Mouse (Mus musculus) neural tube, embryonic 13.5 days (tissue): ENCODE measurements around the gene Slc6a8. TPM values are rescaled to one million over a fixed set of nuclear protein-coding genes. Genes with fewer than 3 reads are reported as not detected.

Experiments used
- ATAC-seq: fragments of 200-750 bp; cut with Nextera tagmentation; 2 replicates; pipeline ENCODE4 v1.8.0; 2017; ENCODE audit warnings: low read depth, mild to moderate bottlenecking, moderate TSS enrichment, moderate library complexity
- H3K27ac ChIP-seq: fragments of 300-500 bp; sonication (generic); replicated peaks from 2 replicates; pipeline ENCODE4 v1.5.1; 2015; ENCODE audit warnings: moderate library complexity, mild to moderate bottlenecking, inconsistent platforms
- H3K27me3 ChIP-seq: fragments of 300-500 bp; sonication (generic); 2 replicates; pipeline ENCODE4 v1.6.1; 2015; ENCODE audit warnings: mild to moderate bottlenecking, inconsistent platforms
- H3K36me3 ChIP-seq: fragments of 300-500 bp; sonication (generic); 2 replicates; pipeline ENCODE4 v1.6.1; 2015; ENCODE audit warnings: mild to moderate bottlenecking, inconsistent platforms
- H3K4me1 ChIP-seq: fragments of 300-500 bp; sonication (generic); replicated peaks from 2 replicates; pipeline ENCODE4 v1.6.1; 2015; ENCODE audit warnings: inconsistent platforms
- H3K4me2 ChIP-seq: fragments of 300-500 bp; sonication (generic); 2 replicates; pipeline ENCODE4 v1.6.1; 2015; ENCODE audit warnings: inconsistent platforms, mild to moderate bottlenecking, moderate library complexity
- H3K4me3 ChIP-seq: fragments of 300-500 bp; sonication (generic); 2 replicates; pipeline ENCODE4 v1.5.1; 2015; ENCODE audit warnings: mild to moderate bottlenecking, inconsistent platforms
- H3K9ac ChIP-seq: fragments of 300-500 bp; sonication (generic); 2 replicates; pipeline ENCODE4 v1.6.1; 2015; ENCODE audit warnings: moderate library complexity, mild to moderate bottlenecking, inconsistent platforms
- H3K9me3 ChIP-seq: fragments of 300-500 bp; sonication (generic); 2 replicates; pipeline ENCODE4 v1.6.1; 2016; ENCODE audit warnings: inconsistent platforms
- WGBS: fragments of 180-500 bp; shearing (Covaris S2); methylation state at CpG from one replicate; pipeline ENCODE4 v1.1.7; 2015; 5-methylcytosine and 5-hydroxymethylcytosine counted together
- polyA plus RNA-seq: library from polyadenylated mRNA; unstranded; fragments of >200 nt; fragmentation: Nextera tagmentation; extraction: Ambion mirVana; gene quantifications from 2 replicates; pipeline ENCODE4 v1.2.1, GENCODE M21; 2015

Slc6a8 gene
- polyA plus RNA-seq, 1 experiment from 2014 or later = 7.7 TPM

DNA sequence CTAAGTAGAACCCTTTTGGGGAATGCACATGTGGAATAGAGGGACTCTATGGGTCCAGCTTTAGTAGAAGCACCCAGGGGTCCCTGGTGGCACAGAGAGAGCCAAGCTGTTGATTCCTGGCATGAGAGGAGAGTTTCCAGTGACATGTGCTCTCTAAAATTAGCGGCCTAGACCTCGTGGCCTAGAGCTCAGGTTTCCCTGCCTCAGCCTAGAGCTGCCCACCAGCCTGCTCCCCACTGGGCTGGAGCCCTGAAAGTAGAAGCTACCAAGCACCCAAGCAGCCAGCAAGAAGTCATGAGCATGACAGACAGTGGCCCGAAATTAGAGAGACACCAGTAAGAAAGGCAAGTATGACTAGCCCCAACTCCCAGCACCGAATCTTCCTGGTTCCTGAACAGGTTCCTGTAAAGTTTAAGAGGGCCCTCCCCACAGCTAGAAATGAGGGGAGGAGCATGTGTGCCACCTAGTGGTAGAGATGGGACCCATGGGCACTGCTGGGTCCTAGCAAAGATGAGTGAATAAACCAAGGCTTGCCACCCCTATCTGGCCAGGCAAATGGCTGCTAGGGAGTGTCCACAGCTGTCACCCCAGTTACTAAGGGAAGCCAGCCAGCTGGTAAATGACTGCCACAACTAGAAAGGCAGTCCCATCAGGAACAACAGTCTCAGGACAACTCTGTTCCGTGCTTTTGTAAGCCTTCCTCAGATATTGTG is 18.1 kb downstream of the Slc6a8 start:
- Histone ChIP-seq H3K27ac (no peak overlapping the region), H3K36me3 (peaks cover 26% of the 10 kb centered on the region), H3K27me3 (no peaks in the 10 kb centered on the region), H3K4me3 (no peak overlapping the region), H3K9ac (no peak overlapping the region), H3K4me1 (no peaks in the 10 kb centered on the region), H3K9me3 (no peaks in the 10 kb centered on the region), H3K4me2 (no peak overlapping the region)
- peak; percentile 59; the same call in 1 of the 2 replicates for ATAC-seq
- 84% methylated on average over 5 of the region's 5 CpGs for WGBS

DNA sequence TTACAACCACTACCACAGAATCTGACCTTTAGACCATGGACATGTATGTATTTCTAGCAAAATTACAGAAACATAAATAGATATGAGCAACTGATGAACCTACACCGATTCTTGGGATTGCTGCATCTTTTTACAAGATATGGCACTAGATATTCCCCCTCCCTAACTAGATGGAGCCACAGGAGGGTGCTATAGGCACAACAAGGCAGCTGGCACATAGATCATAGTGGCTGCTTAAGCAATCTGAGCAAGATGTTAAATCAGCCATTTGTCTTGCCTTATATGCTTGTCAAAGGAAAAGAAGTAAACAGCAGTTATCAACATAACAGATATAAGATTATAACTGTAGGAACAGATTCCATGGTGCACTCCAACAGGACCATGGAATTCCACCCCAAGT is 27.5 kb downstream of the Slc6a8 start:
- no peak overlapping the region for H3K4me3 ChIP-seq
- H3K27ac ChIP-seq = no peak overlapping the region
- 83% methylated on average over 1 of the region's 1 CpGs for WGBS
- no peaks in the 10 kb centered on the region for H3K27me3 ChIP-seq
- no peaks in the 10 kb centered on the region for H3K4me1 ChIP-seq
- H3K9me3 ChIP-seq = no peaks in the 10 kb centered on the region
- no peak overlapping the region for H3K9ac ChIP-seq
- no peak for ATAC-seq
- no peak overlapping the region for H3K4me2 ChIP-seq
- H3K36me3 ChIP-seq = 0 out of 2 replicates have a peak, but pooled peaks cover 4% of the 10 kb centered on the region

DNA sequence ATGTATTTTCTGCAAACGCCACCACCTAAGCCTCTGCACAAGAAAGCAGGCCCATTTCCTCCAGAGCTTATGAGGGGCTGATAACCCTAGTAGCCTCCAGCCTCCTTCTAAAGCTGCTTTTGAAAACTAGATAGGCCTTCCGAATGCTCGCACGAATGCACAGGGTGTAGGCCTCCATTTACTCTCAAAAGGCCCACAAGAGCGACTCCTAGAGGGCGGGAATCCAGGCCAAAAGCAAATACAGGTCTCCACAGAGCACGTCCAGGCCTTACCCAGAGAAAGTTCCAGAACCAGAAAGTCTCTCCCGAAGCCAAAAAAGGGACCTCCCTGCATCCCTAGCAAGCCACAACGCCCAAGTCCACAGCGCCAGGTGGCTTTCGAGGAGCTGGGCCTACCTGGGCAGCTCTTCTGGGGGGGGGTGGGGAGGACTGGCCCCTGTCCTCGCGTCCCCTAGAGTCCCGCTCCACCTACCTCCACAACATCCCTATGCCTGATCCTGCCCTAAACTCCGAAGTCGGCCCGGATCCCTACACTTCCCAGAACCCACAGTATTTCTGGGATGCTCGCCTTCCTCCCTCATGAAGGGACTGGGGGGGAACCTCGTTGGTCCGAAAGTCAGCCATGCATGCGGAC is 42.6 kb downstream of the Slc6a8 start:
- Histone ChIP-seq H3K36me3 (peaks cover 17% of the 10 kb centered on the region), H3K9me3 (no peaks in the 10 kb centered on the region), H3K4me1 (peaks cover 35% of the 10 kb centered on the region), H3K4me3 (peak overlapping the region; percentile 49), H3K27me3 (no peaks in the 10 kb centered on the region), H3K27ac (peak overlapping the region; percentile 23), H3K4me2 (peak overlapping the region; percentile 68), H3K9ac (peak overlapping the region; percentile 71)
- ATAC-seq = peak; percentile 3; the same call in 1 of the 2 replicates
- 26% methylated on average over 21 of the region's 21 CpGs for WGBS

DNA sequence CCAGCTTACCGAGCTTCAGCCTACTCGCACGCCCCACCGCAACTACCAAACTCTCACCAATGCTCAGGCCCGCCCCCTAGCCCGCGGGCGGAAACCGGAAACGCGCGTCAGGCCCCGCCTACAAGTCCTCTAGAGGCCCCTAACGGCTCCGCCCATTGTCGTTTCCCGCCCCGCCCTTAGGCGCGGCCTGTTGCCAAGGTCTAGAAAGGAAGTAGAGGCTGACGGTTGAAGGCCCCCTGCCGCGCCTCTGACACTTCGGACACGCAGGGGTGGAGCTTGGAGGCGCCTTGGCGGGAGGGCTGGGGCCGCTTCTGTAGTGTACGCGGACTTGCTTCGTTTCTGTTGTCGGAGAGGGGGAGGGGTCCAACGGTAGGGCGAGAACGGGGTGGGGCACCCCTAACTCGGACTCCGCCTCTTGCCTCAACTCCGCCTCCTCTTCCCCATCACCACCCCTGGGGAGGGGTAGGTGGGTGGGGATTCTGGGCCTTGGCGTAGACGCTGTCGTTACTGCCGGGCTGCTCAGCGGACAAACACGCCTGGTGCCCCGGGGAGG is 43.2 kb downstream of the Slc6a8 start, which contains the start of the genes Bcap31 and Abcd1:
TSS of gene Bcap31 (minus strand) at position 67 of the 553 bp plus-strand sequence.
TSS of gene Abcd1 (plus strand) at position 489 of the 553 bp plus-strand sequence.
- ATAC-seq = peak; percentile 90
- peak within 1 kb of the TSS; percentile 49 for H3K4me3 ChIP-seq

GRCm38 (mm10) chrX:73716709-73717545 is 44.0 kb downstream of the Slc6a8 start:
- no peaks in the 10 kb centered on the region for H3K27me3 ChIP-seq
- peak overlapping the region; percentile 79 for H3K27ac ChIP-seq
- no peaks in the 10 kb centered on the region for H3K9me3 ChIP-seq
- ATAC-seq = peak; percentile 62
- H3K9ac ChIP-seq = peak overlapping the region; percentile 67
- WGBS = 34% methylated on average over 30 of the region's 30 CpGs
- 0 out of 2 replicates have a peak, but pooled peaks cover 13% of the 10 kb centered on the region for H3K36me3 ChIP-seq
- H3K4me3 ChIP-seq = peak overlapping the region; percentile 49
- peak overlapping the region; percentile 68 for H3K4me2 ChIP-seq
- peaks cover 35% of the 10 kb centered on the region for H3K4me1 ChIP-seq

More for the DNA sequence above, 43.2 kb downstream of the Slc6a8 start, which contains the start of the genes Bcap31 and Abcd1:
- no peaks in the 10 kb centered on the region for H3K27me3 ChIP-seq
- H3K27ac ChIP-seq = peak within 1 kb of the TSS; percentile 79
- 17% methylated on average over 34 of the region's 45 CpGs for WGBS
- peak within 1 kb of the TSS; percentile 71 for H3K9ac ChIP-seq
- no peaks in the 10 kb centered on the region for H3K9me3 ChIP-seq
- H3K4me1 ChIP-seq = peaks cover 35% of the 10 kb centered on the region
- peaks cover 16% of the 10 kb centered on the region; the same call in 1 of the 2 replicates for H3K36me3 ChIP-seq
- H3K4me2 ChIP-seq = peak within 1 kb of the TSS; percentile 68

- Histone ChIP-seq H3K4me1 (peaks cover 35% of the 10 kb centered on the region), H3K9me3 (no peaks in the 10 kb centered on the region), H3K36me3 (0 out of 2 replicates have a peak, but pooled peaks cover 8% of the 10 kb centered on the region), H3K4me2 (peak overlapping the region; percentile 68), H3K4me3 (no peak overlapping the region), H3K27me3 (no peaks in the 10 kb centered on the region), H3K27ac (no peak overlapping the region), H3K9ac (peak overlapping the region; percentile 67)
- no peak for ATAC-seq
- 81% methylated on average over 11 of the region's 11 CpGs for WGBS
These were observed 44.7 kb downstream of the Slc6a8 start for GRCm38 (mm10) chrX:73717667-73718066.

- 46% methylated on average over 3 of the region's 3 CpGs for WGBS
- H3K4me1 ChIP-seq = peaks cover 35% of the 10 kb centered on the region
- peak overlapping the region; percentile 26; the same call in 1 of the 2 replicates for H3K9ac ChIP-seq
- 0 out of 2 replicates have a peak, but pooled peaks cover 13% of the 10 kb centered on the region for H3K36me3 ChIP-seq
- peak overlapping the region; percentile 56 for H3K27ac ChIP-seq
- no peak for ATAC-seq
- H3K9me3 ChIP-seq = no peaks in the 10 kb centered on the region
- H3K27me3 ChIP-seq = no peaks in the 10 kb centered on the region
- H3K4me3 ChIP-seq = no peak overlapping the region
- peak overlapping the region; percentile 68 for H3K4me2 ChIP-seq
These were observed 45.3 kb downstream of the Slc6a8 start for GRCm38 (mm10) chrX:73718271-73718670.

GRCm38 (mm10) chrX:73718686-73719362 is 45.9 kb downstream of the Slc6a8 start:
- Histone ChIP-seq H3K4me1 (peaks cover 35% of the 10 kb centered on the region), H3K27me3 (no peaks in the 10 kb centered on the region), H3K9ac (peak overlapping the region; percentile 26; the same call in 1 of the 2 replicates), H3K4me2 (peak overlapping the region; percentile 68), H3K36me3 (0 out of 2 replicates have a peak, but pooled peaks cover 13% of the 10 kb centered on the region), H3K27ac (peak overlapping the region; percentile 56), H3K4me3 (no peak overlapping the region), H3K9me3 (no peaks in the 10 kb centered on the region)
- WGBS = 35% methylated on average over 5 of the region's 5 CpGs
- ATAC-seq = no peak

- H3K27me3 ChIP-seq = no peaks in the 10 kb centered on the region
- no peak for ATAC-seq
- H3K9me3 ChIP-seq = no peaks in the 10 kb centered on the region
- no peak overlapping the region for H3K4me2 ChIP-seq
- no peak overlapping the region for H3K9ac ChIP-seq
- peaks cover 8% of the 10 kb centered on the region for H3K36me3 ChIP-seq
- H3K4me3 ChIP-seq = no peak overlapping the region
- no peaks in the 10 kb centered on the region for H3K4me1 ChIP-seq
- 71% methylated on average over 1 of the region's 1 CpGs for WGBS
- H3K27ac ChIP-seq = no peak overlapping the region
These were observed 58.0 kb downstream of the Slc6a8 start for GRCm38 (mm10) chrX:73730908-73731307.
